Mouse (Mus musculus) G1E-ER4 (cell line): ENCODE data around the gene Dus2. TPM values are rescaled to one million over a fixed set of nuclear protein-coding genes. Genes with fewer than 3 reads are reported as not detected.
A peak's percentile ranks its signal among the peaks of the same experiment; 100 is the strongest.

ENCODE experiments used
- GATA1 ChIP-seq: IDR thresholded peaks from one replicate; pipeline ENCODE4 v1.8.0; 2012; ENCODE audit warnings: low read length, inconsistent platforms
- polyA plus RNA-seq: library from polyadenylated mRNA; stranded (reverse); fragments of >175 nt; gene quantifications from 2 replicates; pipeline ENCODE4 v1.2.3, GENCODE M21; 2012

Gene Dus2
- polyA plus RNA-seq, result 3.9 TPM in 2 replicates

DNA sequence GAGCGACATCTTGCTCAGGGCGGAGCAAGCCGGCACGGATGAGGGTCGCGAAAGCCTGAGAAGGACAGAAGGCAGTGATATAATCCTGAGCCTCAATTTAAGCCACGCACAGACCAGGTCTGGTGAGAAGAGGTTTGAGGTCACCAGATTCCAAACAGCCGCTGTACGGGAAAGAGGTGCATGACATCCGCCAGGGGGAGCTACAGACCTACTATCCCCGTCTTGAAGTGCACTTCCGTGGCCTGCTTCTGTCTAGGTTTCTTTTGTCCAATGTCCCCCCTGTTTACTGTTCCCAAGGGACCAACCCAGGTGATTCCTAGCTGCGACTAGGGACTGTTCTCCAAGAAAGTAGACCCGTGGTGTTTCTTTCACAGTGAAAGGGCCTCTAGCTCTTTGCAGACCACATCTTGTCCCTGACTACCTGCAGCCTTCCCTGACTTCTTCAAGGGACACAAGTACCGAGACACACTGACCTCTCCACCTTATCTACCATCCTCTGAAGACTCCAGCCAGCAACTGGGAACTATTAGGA lies at the start of gene Dus2:
TSS of gene Dus2 (plus strand) at position 482 of the 532 bp plus-strand sequence.
- TF ChIP-seq GATA1, result no peak

DNA sequence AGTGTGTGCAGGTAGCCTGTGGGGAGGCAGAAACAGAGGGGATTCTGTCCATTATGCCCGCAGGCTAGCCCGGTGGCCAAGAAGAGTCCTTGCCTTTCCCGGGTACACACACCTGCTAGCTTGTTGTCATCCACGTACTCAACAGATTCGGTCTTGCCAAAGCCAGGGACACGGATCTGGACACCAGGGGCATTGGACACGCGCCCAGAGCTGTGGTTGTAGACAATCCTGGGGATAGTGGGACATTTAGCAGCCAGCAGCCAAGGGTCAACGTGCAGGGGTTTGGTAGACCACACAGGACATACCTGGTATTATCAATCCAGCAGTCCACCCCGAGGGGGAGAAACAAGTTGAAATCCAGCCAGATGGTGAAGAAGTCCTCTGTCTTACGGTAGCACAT lies 49.1 kb upstream of the Dus2 start:
- no peak for TF ChIP-seq GATA1

DNA sequence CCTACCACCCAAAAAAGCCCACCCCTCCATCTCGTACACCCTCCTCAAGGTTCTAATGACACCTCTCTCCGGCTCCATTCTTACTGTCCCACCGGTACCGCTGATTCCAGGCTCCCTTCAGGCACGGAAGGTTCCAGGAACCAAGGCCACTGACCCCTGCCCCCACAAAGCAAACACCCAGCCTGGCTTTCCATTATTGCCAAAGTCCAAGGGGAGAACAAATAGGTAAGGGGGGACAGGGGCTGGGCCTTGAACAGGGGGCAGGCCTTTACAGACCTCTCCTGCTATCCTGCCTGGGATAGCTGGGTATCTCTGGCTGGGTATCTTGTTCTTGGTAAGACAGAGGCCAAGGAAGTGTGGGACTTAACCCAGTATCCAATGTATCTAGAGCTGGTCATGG lies 48.6 kb upstream of the Dus2 start:
- no peak for TF ChIP-seq GATA1

DNA sequence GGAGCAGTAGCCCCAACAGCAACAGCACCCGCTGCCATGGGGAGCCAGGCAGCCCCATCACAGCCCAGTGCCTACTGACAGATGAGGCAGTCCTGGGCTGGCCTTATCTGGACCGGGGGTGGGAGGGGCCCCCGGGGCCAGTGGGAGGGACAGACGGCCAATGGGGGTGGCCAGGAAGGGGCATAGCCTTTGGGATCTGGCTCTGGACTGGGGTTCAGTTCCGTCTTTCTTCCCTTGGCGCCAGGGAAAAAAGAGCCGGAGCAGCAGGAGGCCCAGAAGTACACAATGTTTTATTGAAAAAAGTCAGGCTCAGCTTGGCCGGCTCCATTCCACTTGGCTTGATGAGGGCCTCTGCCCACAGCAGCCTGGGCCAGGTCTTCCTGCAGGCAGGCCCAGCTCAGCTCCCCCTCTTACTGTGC lies 47.8 kb upstream of the Dus2 start, which contains the start of gene Lcat:
TSS of gene Lcat (minus strand) at position 62 of the 419 bp plus-strand sequence.
- TF ChIP-seq GATA1, result no peak

DNA sequence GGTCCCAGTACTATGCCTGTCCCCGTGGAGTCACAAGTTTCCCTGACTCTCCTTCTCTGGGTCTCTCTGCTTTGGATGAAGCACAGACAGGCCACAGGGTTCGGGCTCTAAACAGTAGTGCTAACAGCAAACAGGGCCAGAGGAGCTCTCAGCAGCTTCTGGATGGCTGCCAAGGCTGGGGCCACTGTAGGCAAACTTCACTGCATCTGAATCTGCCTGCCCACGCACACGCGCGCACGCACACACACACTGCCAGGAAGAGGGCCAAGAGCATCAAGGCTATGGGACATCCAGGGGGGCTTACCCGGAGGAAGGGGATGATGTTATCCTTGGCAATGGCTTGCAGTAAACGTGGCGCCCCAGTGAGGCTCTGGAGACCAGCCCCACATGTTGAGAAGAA lies 41.8 kb upstream of the Dus2 start:
- TF ChIP-seq GATA1, result no peak

DNA sequence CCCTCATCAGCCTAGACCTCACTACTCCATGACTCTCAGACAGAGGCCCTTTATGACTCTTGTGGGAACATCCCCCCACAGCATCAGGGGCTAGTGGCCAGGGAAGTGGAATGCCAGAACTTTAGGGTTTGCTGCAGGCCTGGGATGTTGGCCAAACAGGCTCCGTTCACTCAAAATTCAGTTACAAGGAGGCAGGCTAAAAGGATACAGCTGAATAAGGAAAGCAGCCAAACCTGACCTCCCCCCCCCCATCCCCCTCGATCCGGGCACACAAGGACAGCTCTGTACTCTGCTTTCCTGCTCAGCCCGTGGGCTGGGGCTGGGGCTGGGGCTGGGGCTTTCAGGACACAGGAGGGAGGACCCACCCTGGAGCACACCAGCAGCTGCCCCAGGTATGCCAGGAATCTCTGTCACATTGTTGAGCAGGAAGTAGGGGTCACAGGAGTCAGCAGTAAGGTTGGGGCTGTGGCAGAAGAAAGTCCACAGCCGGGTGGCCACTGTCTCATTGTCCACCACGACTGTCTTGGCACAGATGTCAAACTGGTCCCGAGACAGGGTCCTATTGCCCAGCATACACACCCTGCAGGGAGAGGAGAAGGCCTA lies 40.0 kb upstream of the Dus2 start:
- TF ChIP-seq GATA1, result no peak

DNA sequence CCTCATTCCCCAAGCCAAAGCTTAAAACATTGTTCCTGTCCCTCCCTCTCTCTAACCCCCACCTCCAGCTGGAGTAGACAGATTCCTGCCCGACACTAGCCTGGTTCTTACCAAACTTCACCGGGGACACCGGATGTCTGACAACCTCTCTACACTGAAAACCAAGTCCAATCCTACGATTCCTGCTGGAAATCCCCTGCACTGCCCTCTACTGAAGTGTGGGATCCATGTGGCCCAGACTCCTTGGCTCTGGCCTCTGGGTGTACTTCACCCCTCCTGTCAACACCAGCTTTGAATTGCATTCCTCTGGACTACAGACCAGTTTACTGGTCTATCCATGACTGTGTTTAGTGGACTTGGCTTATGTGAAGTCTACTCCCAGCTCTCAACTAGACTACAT lies 34.6 kb upstream of the Dus2 start:
- TF ChIP-seq GATA1, result no peak

DNA sequence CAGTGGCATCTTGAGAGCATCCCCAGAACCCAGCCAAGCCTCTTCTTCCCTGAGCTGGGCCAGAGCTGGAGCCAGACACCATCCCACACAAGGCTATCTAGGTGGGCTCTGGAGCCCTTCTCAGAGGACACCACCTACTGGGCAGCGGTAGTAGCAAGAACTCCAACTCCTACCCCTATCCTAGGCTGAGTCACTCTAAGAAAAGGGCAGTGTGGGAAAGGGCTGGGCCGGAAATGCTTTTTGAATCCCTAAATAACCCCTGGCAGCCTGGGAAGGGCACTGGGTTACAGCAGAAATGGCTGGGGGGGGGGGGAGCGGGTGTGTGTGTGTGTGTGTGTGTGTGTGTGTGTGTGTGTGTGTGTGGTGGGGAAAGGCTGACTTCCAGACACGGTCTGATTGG lies 33.3 kb upstream of the Dus2 start:
- TF ChIP-seq GATA1, result no peak

DNA sequence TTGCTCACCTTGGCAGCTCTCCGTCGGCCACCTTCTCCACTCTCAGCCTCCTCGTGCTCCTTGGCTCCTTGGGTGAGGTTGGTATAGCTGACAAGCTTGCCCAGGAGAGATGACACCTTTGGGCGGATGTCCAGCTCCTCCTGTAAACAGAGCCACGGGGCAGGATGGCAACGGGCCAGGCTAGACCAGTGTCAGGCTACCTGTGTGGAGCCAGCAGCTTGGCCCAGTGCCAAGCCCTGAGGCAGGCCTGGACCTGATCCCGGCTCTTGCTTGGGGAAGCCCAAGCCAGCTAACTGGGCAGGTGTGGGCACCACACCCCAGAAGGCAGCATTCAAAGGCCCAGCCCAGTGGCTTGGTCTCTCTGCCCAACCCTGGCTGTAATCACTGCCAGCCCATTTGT lies 31.8 kb upstream of the Dus2 start:
- no peak for TF ChIP-seq GATA1

DNA sequence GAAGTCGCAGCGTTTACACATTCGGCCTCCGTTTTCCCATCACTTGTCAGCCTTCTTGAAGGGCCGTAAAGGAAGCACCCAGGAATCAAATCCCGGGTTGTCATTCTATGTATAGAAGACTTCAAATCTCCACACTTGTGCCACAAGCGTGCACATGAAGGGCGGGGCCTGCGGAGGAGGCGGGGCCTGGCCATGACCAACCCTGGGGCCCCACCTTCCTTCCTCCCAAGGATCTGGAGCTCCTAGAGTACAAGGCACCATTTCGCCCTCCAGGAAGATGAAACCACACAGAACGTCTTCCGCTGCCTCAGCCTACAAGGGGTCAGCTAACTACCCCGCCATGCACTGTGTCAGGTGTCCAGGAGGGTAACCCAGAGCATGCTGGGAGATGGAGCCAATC lies 30.0 kb upstream of the Dus2 start:
- no peak for TF ChIP-seq GATA1

DNA sequence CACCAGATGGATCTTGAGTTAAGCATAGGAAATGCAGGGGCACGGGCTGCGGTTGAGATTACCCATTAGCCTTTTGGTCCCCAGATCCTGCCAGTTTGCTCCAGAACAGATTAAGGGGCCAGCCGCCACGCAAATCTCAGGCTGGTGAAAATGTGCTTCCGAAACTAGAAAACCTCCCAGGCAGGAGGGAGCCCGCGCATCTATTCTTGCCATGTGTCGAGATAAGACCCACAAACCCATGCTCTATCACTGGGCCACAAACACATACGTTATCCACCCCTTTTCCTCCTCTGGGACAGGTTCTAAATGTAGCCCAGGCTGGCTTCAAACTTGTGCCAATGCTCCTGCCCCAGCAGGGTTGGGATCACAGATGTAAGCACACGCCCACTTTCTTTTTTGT lies 29.6 kb upstream of the Dus2 start:
- peak; percentile 50 for TF ChIP-seq GATA1

DNA sequence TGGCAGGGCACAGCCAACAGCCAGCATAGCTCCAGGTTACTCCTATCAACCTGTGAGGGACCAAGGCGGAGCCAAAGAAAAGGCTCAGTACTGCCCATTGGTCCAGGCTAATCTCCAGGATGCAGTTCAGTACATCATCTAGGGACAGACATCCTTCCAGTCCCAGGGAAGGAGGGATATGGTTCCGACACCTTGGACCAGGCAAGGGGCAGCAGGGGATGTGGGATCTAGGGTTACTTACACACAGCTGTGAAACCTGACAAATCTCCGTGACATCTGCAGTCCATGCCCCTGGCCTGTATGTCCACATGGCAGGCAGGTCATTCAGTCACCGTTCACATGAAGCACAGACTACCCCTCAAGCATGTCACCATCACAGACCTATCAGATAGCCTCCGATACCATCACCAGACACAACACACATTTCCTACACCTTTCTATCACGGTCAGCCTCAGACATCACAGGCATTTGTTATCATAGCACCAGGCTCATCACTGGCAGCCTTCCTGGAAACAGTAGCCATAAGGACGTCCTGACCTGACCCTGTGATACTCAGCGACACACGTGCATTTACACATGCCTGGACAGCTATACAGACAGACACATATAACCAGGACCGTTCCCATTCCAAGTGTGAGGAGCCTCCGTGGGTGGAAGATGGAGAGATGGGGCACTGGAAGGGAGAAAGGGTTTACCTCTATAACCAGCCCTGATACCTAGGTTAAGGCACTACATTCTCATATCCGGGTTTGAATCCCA lies 26.5 kb upstream of the Dus2 start:
- TF ChIP-seq GATA1, result no peak

DNA sequence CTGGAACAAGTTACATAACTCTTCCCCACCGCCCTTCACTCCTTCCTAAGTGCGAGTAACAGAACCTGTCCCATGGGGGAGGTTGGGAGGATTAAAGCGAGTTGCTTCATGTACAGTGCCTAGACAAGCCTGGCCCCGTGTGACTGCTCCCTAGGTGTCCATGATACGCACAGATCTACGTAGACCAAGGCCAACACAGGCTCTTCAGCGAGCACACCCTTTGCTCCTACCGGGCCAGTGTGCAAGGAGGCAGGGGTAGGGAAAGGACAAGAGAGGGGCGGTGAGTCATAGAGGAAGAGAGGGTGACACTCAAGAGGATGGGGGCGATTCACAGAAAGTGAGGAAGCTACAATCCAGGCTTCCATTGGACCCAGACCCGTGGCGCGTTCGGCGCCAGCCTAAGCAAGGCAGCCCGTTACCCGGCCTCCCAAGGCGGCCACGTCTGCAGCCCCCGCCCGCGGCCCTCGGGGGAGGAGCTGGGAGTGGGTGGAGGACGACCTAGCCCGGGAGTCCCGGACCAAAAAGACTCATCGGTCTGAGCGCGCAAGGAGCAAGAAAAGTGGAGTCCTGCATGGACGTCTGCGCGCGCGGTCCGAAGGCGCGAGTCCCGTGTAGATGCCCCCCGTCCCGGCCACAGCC lies 25.8 kb upstream of the Dus2 start:
- TF ChIP-seq GATA1, result no peak

DNA sequence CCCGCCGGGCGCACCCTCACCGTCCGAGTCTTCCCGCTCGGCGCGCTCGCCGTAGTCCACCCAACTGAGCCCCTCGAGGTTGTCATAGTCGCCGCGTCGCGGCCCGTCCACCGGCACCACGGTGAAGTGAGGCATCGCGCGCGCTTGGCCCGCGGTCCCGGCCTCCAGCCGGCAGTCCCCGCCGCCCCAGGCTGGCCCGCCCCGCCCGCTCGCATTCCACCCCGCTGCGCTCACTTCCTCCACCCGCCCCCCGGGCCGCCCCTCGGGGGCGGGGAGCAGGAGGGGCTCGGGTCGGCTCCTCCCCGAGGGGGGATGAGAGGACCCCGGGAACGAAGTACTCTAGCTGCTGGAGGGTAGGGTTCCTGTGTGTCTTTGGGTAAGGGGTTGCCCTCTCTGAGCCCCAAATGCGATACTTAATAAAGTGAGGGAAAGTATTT lies 25.2 kb upstream of the Dus2 start, which contains the start of gene Slc12a4:
TSS of gene Slc12a4 (minus strand) at position 193 of the 437 bp plus-strand sequence.
- no peak for TF ChIP-seq GATA1

DNA sequence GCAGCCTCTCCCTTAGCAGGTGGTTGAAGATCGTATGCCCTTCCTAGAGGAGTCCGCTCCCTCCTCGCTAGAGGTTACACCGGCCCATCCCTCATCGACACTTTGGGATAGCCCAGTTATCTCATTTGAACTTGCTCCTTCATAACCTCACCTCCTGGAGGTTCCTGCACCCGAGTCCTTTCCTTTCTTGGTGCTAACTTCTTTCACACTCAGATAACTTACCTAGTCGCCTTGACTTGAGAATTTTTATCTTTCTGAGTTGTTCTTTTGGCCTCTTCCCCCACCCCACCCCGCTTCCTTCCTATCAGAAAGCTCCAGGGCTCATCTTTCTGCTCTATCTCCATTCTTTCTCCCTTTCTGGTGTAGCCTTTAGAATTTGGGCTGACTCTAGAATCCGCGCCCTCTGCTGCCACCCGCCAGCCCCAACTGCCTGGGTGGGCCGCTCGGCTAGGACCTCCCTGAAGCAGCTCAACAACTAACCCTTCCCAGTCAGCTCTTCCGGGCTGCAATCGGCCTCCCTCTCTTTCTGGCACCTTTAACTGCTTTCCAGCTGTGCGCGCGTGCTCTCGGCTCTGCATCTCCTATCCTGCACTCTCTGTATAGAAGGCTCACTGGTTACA lies 24.3 kb upstream of the Dus2 start:
- peak; percentile 5 for TF ChIP-seq GATA1

DNA sequence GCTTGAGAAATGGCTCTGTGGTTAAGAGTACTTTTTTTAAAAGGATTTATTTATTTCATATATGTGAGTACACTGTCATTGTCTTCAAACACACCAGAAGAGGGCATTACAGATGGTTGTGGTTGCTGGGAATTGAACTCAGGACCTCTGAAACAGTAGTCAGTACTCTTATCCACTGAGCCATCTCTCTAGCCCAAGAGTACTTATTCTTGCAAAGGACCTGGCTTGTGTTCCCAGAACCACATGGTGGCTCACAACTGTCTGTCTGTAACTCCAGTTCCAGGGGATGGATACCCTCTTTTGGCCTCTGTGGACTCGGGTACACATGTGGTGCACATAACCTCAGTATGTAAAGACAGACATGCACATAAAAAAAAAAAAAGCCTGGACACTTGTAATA lies 21.8 kb upstream of the Dus2 start:
- TF ChIP-seq GATA1, result no peak
